Mouse (Mus musculus): ENCODE measurements at regions not wholly inside any gene's neighbourhood (a gene's known extent, or its start where the extent isn't known, plus 50 kb on each side); places are given as distances from the start of the nearest gene placed in this dataset.

DNA sequence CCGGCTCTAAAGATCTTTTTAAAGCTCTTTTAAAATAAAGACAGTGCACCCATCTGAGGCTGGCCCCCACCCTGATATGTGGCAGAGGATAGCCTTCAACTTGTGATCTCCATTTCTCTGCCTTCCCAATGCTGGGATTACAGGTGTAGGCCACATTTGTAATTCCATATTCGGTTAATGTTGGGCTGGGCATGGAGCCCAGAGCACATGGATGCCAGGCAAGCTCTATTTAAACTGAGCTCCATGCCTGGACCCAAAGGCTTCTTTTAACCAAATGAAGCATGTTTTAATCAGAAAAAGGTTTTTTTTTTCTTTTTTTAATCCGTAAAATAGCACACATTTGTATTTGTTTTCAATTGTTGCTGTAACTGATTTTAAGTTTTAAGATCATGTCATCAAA is 82.2 kb upstream of the Eif4g2 start:
- no peak for TF ChIP-seq CTCF (IDR thresholded peaks at IDR 0.05; ENCODE audit: low read depth, low read length)
- no peak for TF ChIP-seq GATA2 (IDR thresholded peaks at IDR 0.05; ENCODE audit: borderline replicate concordance, low read depth, low read length)

All from G1E (cell line).